Mouse (Mus musculus) lung, postnatal 0 days (tissue): Measurements from ENCODE around the gene Hydin.

ENCODE experiments used
- CTCF ChIP-seq: IDR thresholded peaks from 2 replicates; pipeline ENCODE4 v1.5.1; 2016; ENCODE audit warnings: antibody characterized with exemption, mild to moderate bottlenecking
- EP300 ChIP-seq: IDR thresholded peaks from 2 replicates; pipeline ENCODE4 v1.6.1; 2016; ENCODE audit warnings: antibody characterized with exemption, mild to moderate bottlenecking, control low read depth

- no peak for TF ChIP-seq CTCF
- TF ChIP-seq EP300: no peak
These were observed 378.1 kb downstream of the Hydin start for GRCm38 (mm10) chr8:110644901-110645300.
